Mouse (Mus musculus) mesoderm, embryonic 11.5 days (tissue): ENCODE measurements around the gene Eno3.

ENCODE experiments used
- DNase-seq: peaks from one replicate; pipeline ENCODE4 v3.0.0-alpha.2; 2012; ENCODE audit warnings: low read depth, low spot score

Eno3 gene

GRCm38 (mm10) chr11:70679894-70680293 is 22.9 kb downstream of the Eno3 start:
- no peak for DNase-seq

- DNase-seq = no peak
Observed at GRCm38 (mm10) chr11:70681170-70681569, 24.2 kb downstream of the Eno3 start.

GRCm38 (mm10) chr11:70681897-70682581 is 25.0 kb downstream of the Eno3 start:
- DNase-seq = peak; percentile 82

GRCm38 (mm10) chr11:70683640-70684039 is 26.6 kb downstream of the Eno3 start:
- no peak for DNase-seq

GRCm38 (mm10) chr11:70686901-70687566 is 30.0 kb downstream of the Eno3 start:
- DNase-seq = peak; percentile 41

- DNase-seq = peak; percentile 85
Observed at GRCm38 (mm10) chr11:70687601-70688199, 30.7 kb downstream of the Eno3 start, which contains the start of gene Camta2. TSS of gene Camta2 (minus strand) at chr11:70688105.

- DNase-seq = no peak
Observed at GRCm38 (mm10) chr11:70688372-70688771, 31.4 kb downstream of the Eno3 start.

- no peak for DNase-seq
Observed at GRCm38 (mm10) chr11:70689578-70689977, 32.6 kb downstream of the Eno3 start.

GRCm38 (mm10) chr11:70693504-70693903 is 36.5 kb downstream of the Eno3 start:
- no peak for DNase-seq

GRCm38 (mm10) chr11:70697376-70697775 is 40.4 kb downstream of the Eno3 start:
- DNase-seq = no peak

- no peak for DNase-seq
Observed at GRCm38 (mm10) chr11:70699051-70699450, 42.0 kb downstream of the Eno3 start.

GRCm38 (mm10) chr11:70699722-70700556 is 42.9 kb downstream of the Eno3 start, which contains the start of the genes Inca1 and Kif1c:
TSS of gene Inca1 (minus strand) at chr11:70700155.
TSS of gene Kif1c (plus strand) at chr11:70700548.
- DNase-seq = peak; percentile 94

- peak; percentile 51 for DNase-seq
Observed at GRCm38 (mm10) chr11:70700613-70701012, 43.6 kb downstream of the Eno3 start.

GRCm38 (mm10) chr11:70701221-70701955 is 44.4 kb downstream of the Eno3 start:
- no peak for DNase-seq

- DNase-seq = no peak
Observed at GRCm38 (mm10) chr11:70701984-70702733, 45.2 kb downstream of the Eno3 start.

GRCm38 (mm10) chr11:70702781-70703180 is 45.8 kb downstream of the Eno3 start:
- DNase-seq = no peak

- no peak for DNase-seq
Observed at GRCm38 (mm10) chr11:70706127-70706526, 49.1 kb downstream of the Eno3 start.

GRCm38 (mm10) chr11:70711026-70711425 is 54.0 kb downstream of the Eno3 start:
- no peak for DNase-seq
